ENCODE assay signal across 10 mouse cellular contexts in genomic region chr7:100431103-100431502, GRCm38 (mm10). TPM values are rescaled to one million over a fixed set of nuclear protein-coding genes. Genes with fewer than 3 reads are reported as not detected.
DNase-seq lines count a peak whose midpoint lies in the region; ATAC-seq lines count a peak whose summit lies in the region.
"Had no signal": no experiment of that assay in that cellular context is flagged by ENCODE, and none has a peak within 500 bp of the region (broad histone marks: within the 10 kb centered on the region; RNA-seq: fewer than 3 reads in every experiment).

No protein-coding gene starts in this region.

- H3K9ac ChIP-seq in heart, embryonic 16.5 days (ENCODE audit: low read length): no peak overlapping the region
- H3K9ac ChIP-seq: limb, embryonic 13.5 days had no signal

- H3K4me2 ChIP-seq in heart, embryonic 16.5 days (ENCODE audit: low read depth, low read length): no peak overlapping the region
- H3K4me2 ChIP-seq: limb, embryonic 13.5 days had no signal

- H3K4me3 ChIP-seq in heart, embryonic 16.5 days (ENCODE audit: low read length): no peak overlapping the region
- no peak overlapping the region for H3K4me3 ChIP-seq in macrophage (ENCODE audit: inconsistent target)
- H3K4me3 ChIP-seq: limb, embryonic 13.5 days had no signal

- peaks cover 37% of the 10 kb centered on the region for H3K36me3 ChIP-seq in heart, embryonic 16.5 days (ENCODE audit: control insufficient read depth, insufficient read depth)
- H3K36me3 ChIP-seq in macrophage (ENCODE audit: inconsistent target): peaks cover 11% of the 10 kb centered on the region

- H3K9me3 ChIP-seq in heart, embryonic 16.5 days (replicated peaks; ENCODE audit: control insufficient read depth, low read length): no peaks in the 10 kb centered on the region
- H3K9me3 ChIP-seq: limb, embryonic 13.5 days had no signal

- intact Hi-C loops in gastrocnemius, postnatal 36 days (cut with DNase I): loop anchor here (5.0 kb wide), 1 partner anchor 46 kb away; no protein-coding TSS in a partner anchor

- ATAC-seq in heart, embryonic 16.5 days (replicated peaks; ENCODE audit: extremely low read depth, insufficient read depth, low FRiP score): peak; percentile 84

- no peaks in the 10 kb centered on the region for H3K27me3 ChIP-seq in heart, embryonic 16.5 days (ENCODE audit: control insufficient read depth, insufficient read depth, low read length)
- H3K27me3 ChIP-seq: limb, embryonic 13.5 days had no signal

- peak overlapping the region; percentile 61 for H3K27ac ChIP-seq in heart, embryonic 16.5 days (ENCODE audit: low read length)
- H3K27ac ChIP-seq in macrophage: peak overlapping the region; percentile 27
- H3K27ac ChIP-seq: limb, embryonic 13.5 days had no signal

- no peaks in the 10 kb centered on the region for H3K79me2 ChIP-seq in macrophage (ENCODE audit: inconsistent target)

- 60% methylated on average over 5 of the region's 5 CpGs for WGBS in heart, embryonic 16.5 days
- 51% methylated on average over 5 of the region's 5 CpGs for WGBS in macrophage (ENCODE audit: missing documents)

- H3K4me1 ChIP-seq in heart, embryonic 16.5 days (ENCODE audit: control insufficient read depth, insufficient read depth, low read length): peaks cover 4% of the 10 kb centered on the region; the same call in 1 of the 2 replicates
- H3K4me1 ChIP-seq: limb, embryonic 13.5 days had no signal

- peak; percentile 31 for DNase-seq in gastrocnemius, adult 18-20 months (ENCODE audit: low spot score)
- DNase-seq in gastrocnemius, postnatal 36 days: no peak
- DNase-seq in right cerebral cortex, postnatal 14 days: peak; percentile 17
- no peak for DNase-seq in right cerebral cortex, postnatal 25 days
- no peak for DNase-seq in frontal cortex, postnatal 36 days (ENCODE audit: low spot score in 2 of 2)
- DNase-seq in embryo, embryonic 9.5 days (ENCODE audit: extremely low spot score): no peak

RNA-seq across cellular contexts. Expression of gene Ucp3, which starts 41.7 kb away (rescaled TPM):
- total RNA-seq in gastrocnemius, adult 18-20 months (2021): 100 to 1,000 TPM in 1 of 2 experiments, 10 to 100 TPM in 1; 94.4 to 203 TPM
- total RNA-seq in gastrocnemius, postnatal 36 days (2021): 100 to 1,000 TPM; 173 to 239 TPM
- 0.25 and 0.30 TPM in 2 replicates for polyA plus RNA-seq in heart, embryonic 16.5 days (2015; fragmentation: Nextera tagmentation; extraction: Ambion mirVana)
- total RNA-seq in macrophage (2018; cell fraction: chromatin; rRNA removed): under 1 TPM in 6 of 26 experiments, not detected in 20; 0.26 to 0.71 (median 0.52) TPM
- total RNA-seq in macrophage (2018; cell fraction: cytosol; rRNA removed): under 1 TPM in 2 of 26 experiments, not detected in 24; 0.10 to 0.12 TPM
- total RNA-seq in macrophage (2018; cell fraction: nucleus; rRNA removed): under 1 TPM in 3 of 26 experiments, not detected in 23; 0.21 to 0.41 (median 0.28) TPM
- polyA plus RNA-seq in macrophage (2018): not detected in 3 replicates
- polyA plus RNA-seq: embryonic facial prominence, embryonic 11.5 days had no signal

RNA-seq across cellular contexts. Expression of gene Ppme1, which starts 59.0 kb away (rescaled TPM):
- total RNA-seq in gastrocnemius, adult 18-20 months (2021): 10 to 100 TPM; 22.6 to 24.6 TPM
- total RNA-seq in gastrocnemius, postnatal 36 days (2021): 10 to 100 TPM; 25.3 to 27.0 TPM
- polyA plus RNA-seq in heart, embryonic 16.5 days (2015; fragmentation: Nextera tagmentation; extraction: Ambion mirVana): 60.9 and 68.9 TPM in 2 replicates
- 10 to 100 TPM in 24 of 26 experiments, 1 to 10 TPM in 2; 6.9 to 47.6 (median 25.9) TPM for total RNA-seq in macrophage (2018; cell fraction: chromatin; rRNA removed)
- 10 to 100 TPM; 16.6 to 25.6 (median 21.6) TPM for total RNA-seq in macrophage (2018; cell fraction: cytosol; rRNA removed)
- 10 to 100 TPM; 14.8 to 51.7 (median 21.6) TPM for total RNA-seq in macrophage (2018; cell fraction: nucleus; rRNA removed)
- polyA plus RNA-seq in macrophage (2018): 21.1 to 34.9 TPM (median 23.0 TPM) in 3 replicates

RNA-seq across cellular contexts. Expression of gene C2cd3, which starts 59.1 kb away (rescaled TPM):
- 1 to 10 TPM; 5.5 to 6.1 TPM for total RNA-seq in gastrocnemius, adult 18-20 months (2021)
- total RNA-seq in gastrocnemius, postnatal 36 days (2021): 1 to 10 TPM; 5.6 to 6.5 TPM
- polyA plus RNA-seq in heart, embryonic 16.5 days (2015; fragmentation: Nextera tagmentation; extraction: Ambion mirVana): 14.1 and 14.5 TPM in 2 replicates
- total RNA-seq in macrophage (2018; cell fraction: chromatin; rRNA removed): 10 to 100 TPM in 25 of 26 experiments, 1 to 10 TPM in 1; 6.8 to 63.2 (median 47.9) TPM
- total RNA-seq in macrophage (2018; cell fraction: cytosol; rRNA removed): 10 to 100 TPM in 24 of 26 experiments, 1 to 10 TPM in 2; 8.7 to 20.3 (median 17.5) TPM
- total RNA-seq in macrophage (2018; cell fraction: nucleus; rRNA removed): 10 to 100 TPM; 10.2 to 57.3 (median 31.9) TPM
- polyA plus RNA-seq in macrophage (2018): 10.9 to 14.9 TPM (median 14.3 TPM) in 3 replicates

Comparison
In these comparisons a context has a peak if more than half of its experiments do, and no peak if none do; other contexts are left out.
1. DNase-seq: peak in gastrocnemius, adult 18-20 months (single experiment) and right cerebral cortex, postnatal 14 days (single experiment); none in gastrocnemius, postnatal 36 days (0 of 2), right cerebral cortex, postnatal 25 days (single experiment), frontal cortex, postnatal 36 days (0 of 2) and embryo, embryonic 9.5 days (single experiment).